Mouse (Mus musculus): Measurements from ENCODE around the gene Mapk12. TPM values are rescaled to one million over a fixed set of nuclear protein-coding genes. Genes with fewer than 3 reads are reported as not detected.

Mapk12 gene
- polyA plus RNA-seq, 1 experiment from 2014 or later, result 3.0 TPM

DNA sequence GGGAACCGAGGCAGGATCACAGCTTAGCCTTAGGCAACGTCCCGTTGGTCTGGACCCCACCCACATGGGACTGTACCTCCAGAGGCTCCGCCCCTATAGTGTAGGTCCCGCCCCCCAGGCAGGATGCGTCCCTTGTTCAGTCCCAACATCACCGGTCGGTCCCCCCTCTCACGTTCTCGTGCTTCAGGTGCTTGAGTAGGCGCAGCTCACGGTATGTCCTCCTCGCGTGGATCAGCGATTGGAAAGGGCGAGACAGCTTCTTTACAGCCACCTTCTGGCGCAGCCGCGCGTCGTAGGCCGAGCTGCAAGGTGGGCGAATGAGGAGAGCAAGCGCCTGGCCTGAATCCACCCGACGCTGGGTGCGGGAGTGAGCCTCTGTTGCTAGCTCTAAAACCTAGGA, 6.0 kb upstream of the Mapk12 start:
- Histone ChIP-seq H3K36me3 (ENCODE audit: control insufficient read depth, insufficient read depth, low read length) (no peaks in the 10 kb centered on the region; the same call in 1 of the 2 replicates), H3K9me3 (replicated peaks; ENCODE audit: control insufficient read depth, low read length, poor library complexity, severe bottlenecking) (no peaks in the 10 kb centered on the region), H3K27ac (ENCODE audit: low read length) (peak overlapping the region; percentile 77), H3K4me1 (ENCODE audit: control insufficient read depth, insufficient read depth, low read length) (peaks cover 36% of the 10 kb centered on the region), H3K4me2 (ENCODE audit: low read length) (peak overlapping the region; percentile 84), H3K27me3 (ENCODE audit: control insufficient read depth, insufficient read depth, low read depth, low read length) (no peaks in the 10 kb centered on the region), H3K9ac (ENCODE audit: low read depth, low read length) (peak overlapping the region; percentile 71), H3K4me3 (ENCODE audit: low read depth, low read length) (peak overlapping the region; percentile 83)
- ATAC-seq, result peak; percentile 44
- WGBS, result 2% methylated on average over 27 of the region's 27 CpGs

- WGBS, result 77% methylated on average over 24 of the region's 24 CpGs
- peak overlapping the region; percentile 71; the same call in 1 of the 2 replicates for H3K9ac ChIP-seq (ENCODE audit: low read depth, low read length)
Observed at GRCm38 (mm10) chr15:89145813-89146350, 5.4 kb upstream of the Mapk12 start.

GRCm38 (mm10) chr15:89144965-89145364, 4.5 kb upstream of the Mapk12 start:
- no peak for ATAC-seq
- Histone ChIP-seq H3K27me3 (ENCODE audit: control insufficient read depth, insufficient read depth, low read depth, low read length) (peaks cover 2% of the 10 kb centered on the region), H3K36me3 (ENCODE audit: control insufficient read depth, insufficient read depth, low read length) (no peaks in the 10 kb centered on the region; the same call in 1 of the 2 replicates), H3K4me1 (ENCODE audit: control insufficient read depth, insufficient read depth, low read length) (peaks cover 42% of the 10 kb centered on the region), H3K27ac (ENCODE audit: low read length) (no peak overlapping the region), H3K4me2 (ENCODE audit: low read length) (no peak overlapping the region), H3K9me3 (replicated peaks; ENCODE audit: control insufficient read depth, low read length, poor library complexity, severe bottlenecking) (no peaks in the 10 kb centered on the region), H3K9ac (ENCODE audit: low read depth, low read length) (no peak overlapping the region), H3K4me3 (ENCODE audit: low read depth, low read length) (no peak overlapping the region)
- WGBS, result 90% methylated on average over 11 of the region's 11 CpGs

More at GRCm38 (mm10) chr15:89145813-89146350, 5.4 kb upstream of the Mapk12 start:
- H3K4me2 ChIP-seq (ENCODE audit: low read length), result peak overlapping the region; percentile 84
- peak overlapping the region; percentile 83 for H3K4me3 ChIP-seq (ENCODE audit: low read depth, low read length)
- H3K4me1 ChIP-seq (ENCODE audit: control insufficient read depth, insufficient read depth, low read length), result peaks cover 39% of the 10 kb centered on the region
- peak overlapping the region; percentile 77 for H3K27ac ChIP-seq (ENCODE audit: low read length)
- no peaks in the 10 kb centered on the region for H3K27me3 ChIP-seq (ENCODE audit: control insufficient read depth, insufficient read depth, low read depth, low read length)
- H3K36me3 ChIP-seq (ENCODE audit: control insufficient read depth, insufficient read depth, low read length), result no peaks in the 10 kb centered on the region; the same call in 1 of the 2 replicates
- H3K9me3 ChIP-seq (replicated peaks; ENCODE audit: control insufficient read depth, low read length, poor library complexity, severe bottlenecking), result no peaks in the 10 kb centered on the region
- peak; percentile 19; the same call in 1 of the 2 replicates for ATAC-seq

DNA sequence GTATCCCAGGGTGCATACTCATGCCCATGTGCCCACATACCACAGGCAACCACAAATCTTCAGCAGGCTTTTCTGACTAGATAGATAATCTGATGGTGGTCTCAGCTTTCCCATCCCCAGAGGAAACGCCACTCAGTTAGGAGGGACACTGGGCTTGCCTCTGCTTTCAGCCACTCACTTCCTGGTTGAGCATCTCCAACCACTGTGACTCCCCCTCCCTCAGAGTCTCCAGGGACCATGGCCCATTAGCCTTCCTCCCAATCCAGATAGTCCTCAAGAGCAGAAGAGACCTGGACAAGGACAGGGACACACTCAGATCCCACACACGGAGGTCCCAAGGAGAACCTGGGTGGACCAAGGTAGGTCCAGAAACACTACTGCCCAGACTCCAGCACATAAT, 2.6 kb upstream of the Mapk12 start:
- H3K27ac ChIP-seq (ENCODE audit: low read length), result no peak overlapping the region
- peaks cover 8% of the 10 kb centered on the region for H3K27me3 ChIP-seq (ENCODE audit: control insufficient read depth, insufficient read depth, low read depth, low read length)
- no peak overlapping the region for H3K4me2 ChIP-seq (ENCODE audit: low read length)
- peaks cover 38% of the 10 kb centered on the region for H3K4me1 ChIP-seq (ENCODE audit: control insufficient read depth, insufficient read depth, low read length)
- WGBS, result 81% methylated on average over 2 of the region's 2 CpGs
- H3K36me3 ChIP-seq (ENCODE audit: control insufficient read depth, insufficient read depth, low read length), result no peaks in the 10 kb centered on the region; the same call in 1 of the 2 replicates
- no peak for ATAC-seq
- H3K9ac ChIP-seq (ENCODE audit: low read depth, low read length), result no peak overlapping the region
- no peaks in the 10 kb centered on the region for H3K9me3 ChIP-seq (replicated peaks; ENCODE audit: control insufficient read depth, low read length, poor library complexity, severe bottlenecking)
- H3K4me3 ChIP-seq (ENCODE audit: low read depth, low read length), result no peak overlapping the region

- H3K4me1 ChIP-seq (ENCODE audit: control insufficient read depth, insufficient read depth, low read length), result peaks cover 26% of the 10 kb centered on the region
- 69% methylated on average over 4 of the region's 4 CpGs for WGBS
- no peak for ATAC-seq
Observed at GRCm38 (mm10) chr15:89141905-89142304, 1.4 kb upstream of the Mapk12 start.

DNA sequence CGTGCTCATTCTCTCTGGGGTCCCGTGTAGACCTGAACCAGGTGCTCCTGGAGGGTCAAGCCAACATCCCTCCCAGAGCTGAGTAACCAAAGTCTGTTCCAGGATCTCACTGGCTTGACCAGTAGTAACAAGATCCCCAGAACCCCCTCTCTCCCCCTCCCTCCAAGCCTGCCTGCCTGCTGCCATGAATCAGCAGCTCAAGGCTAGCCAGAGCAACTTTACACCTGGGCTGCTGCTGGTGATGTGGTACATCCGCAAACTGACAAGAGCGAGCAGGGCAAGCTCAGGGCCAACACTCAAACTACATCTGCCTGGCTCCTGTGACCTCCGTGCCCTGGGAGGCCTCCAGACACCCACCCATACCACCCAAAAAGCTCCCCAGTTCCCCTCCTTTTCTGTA, 940 bp upstream of the Mapk12 start:
- Histone ChIP-seq H3K27ac (ENCODE audit: low read length) (no peak overlapping the region), H3K36me3 (ENCODE audit: control insufficient read depth, insufficient read depth, low read length) (no peaks in the 10 kb centered on the region; the same call in 1 of the 2 replicates), H3K4me2 (ENCODE audit: low read length) (no peak overlapping the region), H3K4me1 (ENCODE audit: control insufficient read depth, insufficient read depth, low read length) (peaks cover 23% of the 10 kb centered on the region), H3K9me3 (replicated peaks; ENCODE audit: control insufficient read depth, low read length, poor library complexity, severe bottlenecking) (no peaks in the 10 kb centered on the region), H3K4me3 (ENCODE audit: low read depth, low read length) (no peak overlapping the region), H3K27me3 (ENCODE audit: control insufficient read depth, insufficient read depth, low read depth, low read length) (peaks cover 8% of the 10 kb centered on the region), H3K9ac (ENCODE audit: low read depth, low read length) (no peak overlapping the region)
- WGBS, result 31% methylated on average over 5 of the region's 5 CpGs
- no peak for ATAC-seq

More at GRCm38 (mm10) chr15:89141905-89142304, 1.4 kb upstream of the Mapk12 start:
- Histone ChIP-seq H3K27ac (ENCODE audit: low read length) (no peak overlapping the region), H3K4me2 (ENCODE audit: low read length) (no peak overlapping the region), H3K27me3 (ENCODE audit: control insufficient read depth, insufficient read depth, low read depth, low read length) (peaks cover 8% of the 10 kb centered on the region), H3K36me3 (ENCODE audit: control insufficient read depth, insufficient read depth, low read length) (no peaks in the 10 kb centered on the region; the same call in 1 of the 2 replicates), H3K9me3 (replicated peaks; ENCODE audit: control insufficient read depth, low read length, poor library complexity, severe bottlenecking) (no peaks in the 10 kb centered on the region), H3K9ac (ENCODE audit: low read depth, low read length) (no peak overlapping the region), H3K4me3 (ENCODE audit: low read depth, low read length) (no peak overlapping the region)

DNA sequence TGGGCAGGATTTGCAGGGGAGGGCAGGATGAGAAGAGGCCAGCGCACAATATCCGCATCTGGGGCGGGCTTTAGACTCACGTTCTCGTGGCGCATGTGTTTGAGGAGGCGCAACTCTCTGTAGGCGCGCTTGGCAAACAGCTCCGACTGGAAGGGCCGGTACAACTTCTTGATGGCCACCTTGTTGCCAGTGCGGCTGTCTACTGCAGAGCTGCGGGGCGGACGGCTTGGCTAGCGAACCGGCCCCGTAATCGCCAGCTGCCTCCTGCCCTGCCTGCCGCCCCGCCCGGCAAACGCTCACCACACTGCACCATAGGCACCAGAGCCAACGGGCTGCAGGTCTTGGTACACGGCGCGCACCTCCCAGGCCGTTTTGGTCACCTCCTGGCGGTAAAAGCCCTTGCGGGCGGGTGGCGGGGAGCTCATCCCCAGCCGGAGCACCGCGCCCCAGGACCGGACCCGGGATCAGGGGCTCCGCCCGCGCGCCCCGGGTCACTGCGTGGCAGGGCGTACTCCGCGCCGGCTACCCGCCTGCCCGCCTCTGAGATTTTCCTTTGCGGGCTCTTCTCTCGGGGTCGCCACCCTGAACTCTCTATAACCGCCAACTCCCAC, 350 bp downstream of the Mapk12 start:
- Histone ChIP-seq H3K36me3 (ENCODE audit: control insufficient read depth, insufficient read depth, low read length) (no peaks in the 10 kb centered on the region; the same call in 1 of the 2 replicates), H3K9me3 (replicated peaks; ENCODE audit: control insufficient read depth, low read length, poor library complexity, severe bottlenecking) (no peaks in the 10 kb centered on the region), H3K4me2 (ENCODE audit: low read length) (peak overlapping the region; percentile 97), H3K27ac (ENCODE audit: low read length) (no peak overlapping the region), H3K27me3 (ENCODE audit: control insufficient read depth, insufficient read depth, low read depth, low read length) (peaks cover 8% of the 10 kb centered on the region), H3K9ac (ENCODE audit: low read depth, low read length) (peak overlapping the region; percentile 69), H3K4me1 (ENCODE audit: control insufficient read depth, insufficient read depth, low read length) (peaks cover 17% of the 10 kb centered on the region), H3K4me3 (ENCODE audit: low read depth, low read length) (peak overlapping the region; percentile 49)
- WGBS, result under 1% methylated on average over 49 of the region's 53 CpGs
- ATAC-seq, result peak; percentile 33

GRCm38 (mm10) chr15:89138531-89138930, 2.0 kb downstream of the Mapk12 start:
- WGBS, result 95% methylated on average over 6 of the region's 6 CpGs

GRCm38 (mm10) chr15:89138046-89138405, 2.5 kb downstream of the Mapk12 start:
- no peak overlapping the region for H3K27ac ChIP-seq (ENCODE audit: low read length)
- no peak overlapping the region for H3K4me3 ChIP-seq (ENCODE audit: low read depth, low read length)
- no peak overlapping the region for H3K4me2 ChIP-seq (ENCODE audit: low read length)
- H3K36me3 ChIP-seq (ENCODE audit: control insufficient read depth, insufficient read depth, low read length), result no peaks in the 10 kb centered on the region; the same call in 1 of the 2 replicates
- no peak for ATAC-seq
- no peaks in the 10 kb centered on the region for H3K9me3 ChIP-seq (replicated peaks; ENCODE audit: control insufficient read depth, low read length, poor library complexity, severe bottlenecking)
- H3K4me1 ChIP-seq (ENCODE audit: control insufficient read depth, insufficient read depth, low read length), result peaks cover 17% of the 10 kb centered on the region
- no peak overlapping the region for H3K9ac ChIP-seq (ENCODE audit: low read depth, low read length)
- WGBS, result 92% methylated on average over 7 of the region's 7 CpGs
- peaks cover 8% of the 10 kb centered on the region for H3K27me3 ChIP-seq (ENCODE audit: control insufficient read depth, insufficient read depth, low read depth, low read length)

More at GRCm38 (mm10) chr15:89138531-89138930, 2.0 kb downstream of the Mapk12 start:
- ATAC-seq, result no peak
- Histone ChIP-seq H3K9ac (ENCODE audit: low read depth, low read length) (no peak overlapping the region), H3K4me2 (ENCODE audit: low read length) (no peak overlapping the region), H3K4me1 (ENCODE audit: control insufficient read depth, insufficient read depth, low read length) (peaks cover 17% of the 10 kb centered on the region), H3K27ac (ENCODE audit: low read length) (no peak overlapping the region), H3K9me3 (replicated peaks; ENCODE audit: control insufficient read depth, low read length, poor library complexity, severe bottlenecking) (no peaks in the 10 kb centered on the region), H3K27me3 (ENCODE audit: control insufficient read depth, insufficient read depth, low read depth, low read length) (peaks cover 8% of the 10 kb centered on the region), H3K36me3 (ENCODE audit: control insufficient read depth, insufficient read depth, low read length) (no peaks in the 10 kb centered on the region; the same call in 1 of the 2 replicates), H3K4me3 (ENCODE audit: low read depth, low read length) (no peak overlapping the region)
